Mouse (Mus musculus) bone marrow macrophage, adult 2 months (primary cell): ENCODE results near the gene Chrnb2.
"Not testable (repeated sequence)": the region's sequence is repeated elsewhere in the genome, so short reads cannot be mapped to it uniquely, and the experiment has no call there.

ENCODE experiments used
- CTCF ChIP-seq: IDR thresholded peaks from 2 replicates; pipeline ENCODE4 v1.5.1; 2012; ENCODE audit warnings: low read depth, mild to moderate bottlenecking, low read length, moderate library complexity
- POLR2A ChIP-seq: IDR thresholded peaks from 2 replicates; pipeline ENCODE4 v1.6.1; 2012; ENCODE audit warnings: mild to moderate bottlenecking, low read depth, low read length, borderline replicate concordance

GRCm38 (mm10) chr3:89800078-89800477 lies 35.6 kb upstream of the Chrnb2 start:
- not testable (repeated sequence) for TF ChIP-seq POLR2A, CTCF
